Mouse (Mus musculus) lung, postnatal 0 days (tissue): ENCODE measurements around the gene Cdc42bpa. TPM values are rescaled to one million over a fixed set of nuclear protein-coding genes. Genes with fewer than 3 reads are reported as not detected.

ENCODE experiments used
- ATAC-seq: fragments of 200-750 bp; cut with Nextera tagmentation; 2 replicates; pipeline ENCODE4 v1.8.0; 2017; ENCODE audit warnings: moderate library complexity
- DNase-seq: peaks from one replicate; pipeline ENCODE4 v3.0.0-alpha.2; 2016; ENCODE audit warnings: low spot score
- H3K27ac ChIP-seq: fragments of 300-500 bp; sonication (generic); 2 replicates; pipeline ENCODE4 v1.5.1; 2014; ENCODE audit warnings: antibody characterized with exemption, mild to moderate bottlenecking, low read length, mixed read lengths
- H3K27me3 ChIP-seq: fragments of 300-500 bp; sonication (generic); replicated peaks from 2 replicates; pipeline ENCODE4 v1.6.1; 2014; ENCODE audit warnings: low read length, mixed read lengths; ENCODE audit not compliant: insufficient read depth
- H3K36me3 ChIP-seq: fragments of 300-500 bp; sonication (generic); 2 replicates; pipeline ENCODE4 v1.6.1; 2014; ENCODE audit warnings: low read length, mixed read lengths; ENCODE audit not compliant: insufficient read depth
- H3K4me1 ChIP-seq: fragments of 300-500 bp; sonication (generic); 2 replicates; pipeline ENCODE4 v1.6.1; 2014; ENCODE audit warnings: antibody characterized with exemption, low read depth, low read length, mixed read lengths; ENCODE audit not compliant: insufficient read depth
- H3K4me2 ChIP-seq: fragments of 300-500 bp; sonication (generic); replicated peaks from 2 replicates; pipeline ENCODE4 v1.6.1; 2014; ENCODE audit warnings: low read depth, mild to moderate bottlenecking, low read length, moderate library complexity, mixed read lengths
- H3K4me3 ChIP-seq: fragments of 300-500 bp; sonication (generic); 2 replicates; pipeline ENCODE4 v1.5.1; 2014; ENCODE audit warnings: low read depth, low read length
- H3K9ac ChIP-seq: fragments of 300-500 bp; sonication (generic); replicated peaks from 2 replicates; pipeline ENCODE4 v1.6.1; 2014; ENCODE audit warnings: low read depth, mild to moderate bottlenecking
- H3K9me3 ChIP-seq: fragments of 300-500 bp; sonication (generic); 2 replicates; pipeline ENCODE4 v1.6.1; 2016; ENCODE audit warnings: low read length, mixed read lengths
- CTCF ChIP-seq: IDR thresholded peaks from 2 replicates; pipeline ENCODE4 v1.5.1; 2016; ENCODE audit warnings: antibody characterized with exemption, mild to moderate bottlenecking
- EP300 ChIP-seq: IDR thresholded peaks from 2 replicates; pipeline ENCODE4 v1.6.1; 2016; ENCODE audit warnings: antibody characterized with exemption, mild to moderate bottlenecking, control low read depth
- WGBS: fragments of 180-500 bp; shearing (Covaris S2); extraction: QIAGEN DNeasy Blood & Tissue Kit; methylation state at CpG from one replicate; pipeline ENCODE4 v1.1.7; 2014; 5-methylcytosine and 5-hydroxymethylcytosine counted together
- polyA plus RNA-seq: library from polyadenylated mRNA; unstranded; fragments of >200 nt; fragmentation: Nextera tagmentation; extraction: Ambion mirVana; gene quantifications from 2 replicates; pipeline ENCODE4 v1.2.1, GENCODE M21; 2015

Cdc42bpa gene
- polyA plus RNA-seq, 1 experiment from 2014 or later: 17.9 TPM

GRCm38 (mm10) chr1:179958871-179959720, 1.2 kb upstream of the Cdc42bpa start:
- peak overlapping the region; percentile 95 for H3K27ac ChIP-seq
- no peaks in the 10 kb centered on the region for H3K36me3 ChIP-seq
- peak overlapping the region; percentile 84 for H3K4me2 ChIP-seq
- H3K4me1 ChIP-seq: peaks cover 5% of the 10 kb centered on the region; the same call in 1 of the 2 replicates
- H3K9me3 ChIP-seq: no peaks in the 10 kb centered on the region
- H3K9ac ChIP-seq: peak overlapping the region; percentile 85
- H3K4me3 ChIP-seq: peak overlapping the region; percentile 84
- peak; percentile 57 for DNase-seq
- no peaks in the 10 kb centered on the region for H3K27me3 ChIP-seq
- WGBS: 9% methylated on average over 30 of the region's 41 CpGs
- TF ChIP-seq EP300: no peak
- TF ChIP-seq CTCF: no peak
- peak; percentile 10 for ATAC-seq

GRCm38 (mm10) chr1:179960543-179960876, 238 bp downstream of the Cdc42bpa start:
- no peak for ATAC-seq
- TF ChIP-seq EP300: no peak
- TF ChIP-seq CTCF: no peak
- WGBS: 1% methylated on average over 9 of the region's 9 CpGs

GRCm38 (mm10) chr1:179960882-179961698, 818 bp downstream of the Cdc42bpa start:
- Histone ChIP-seq H3K27me3 (no peaks in the 10 kb centered on the region), H3K9ac (peak overlapping the region; percentile 20; the same call in 1 of the 2 replicates), H3K27ac (no peak overlapping the region), H3K4me2 (peak overlapping the region; percentile 84), H3K36me3 (no peaks in the 10 kb centered on the region), H3K4me3 (peak overlapping the region; percentile 84), H3K9me3 (no peaks in the 10 kb centered on the region), H3K4me1 (peaks cover 5% of the 10 kb centered on the region; the same call in 1 of the 2 replicates)
- no peak for ATAC-seq
- TF ChIP-seq CTCF (no peak), EP300 (no peak)
- DNase-seq: peak; percentile 34
- 2% methylated on average over 15 of the region's 16 CpGs for WGBS

More at GRCm38 (mm10) chr1:179960543-179960876, 238 bp downstream of the Cdc42bpa start:
- no peaks in the 10 kb centered on the region for H3K9me3 ChIP-seq
- no peaks in the 10 kb centered on the region for H3K27me3 ChIP-seq
- peak overlapping the region; percentile 84 for H3K4me2 ChIP-seq
- peak overlapping the region; percentile 84 for H3K4me3 ChIP-seq
- H3K9ac ChIP-seq: peak overlapping the region; percentile 85
- peak overlapping the region; percentile 95 for H3K27ac ChIP-seq
- peaks cover 5% of the 10 kb centered on the region; the same call in 1 of the 2 replicates for H3K4me1 ChIP-seq
- H3K36me3 ChIP-seq: no peaks in the 10 kb centered on the region
- no peak for DNase-seq

- peak overlapping the region; percentile 84 for H3K4me3 ChIP-seq
- DNase-seq (no peak), ATAC-seq (no peak)
- TF ChIP-seq EP300 (no peak), CTCF (no peak)
- no peaks in the 10 kb centered on the region for H3K27me3 ChIP-seq
- H3K9ac ChIP-seq: no peak overlapping the region
- peak overlapping the region; percentile 84 for H3K4me2 ChIP-seq
- H3K36me3 ChIP-seq: no peaks in the 10 kb centered on the region
- H3K4me1 ChIP-seq: peaks cover 5% of the 10 kb centered on the region; the same call in 1 of the 2 replicates
- WGBS: 50% methylated on average over 4 of the region's 4 CpGs
- no peaks in the 10 kb centered on the region for H3K9me3 ChIP-seq
- H3K27ac ChIP-seq: no peak overlapping the region
These were observed 1.5 kb downstream of the Cdc42bpa start for GRCm38 (mm10) chr1:179961777-179962176.

GRCm38 (mm10) chr1:179969776-179970428, 9.6 kb downstream of the Cdc42bpa start:
- no peak overlapping the region for H3K27ac ChIP-seq
- no peak for TF ChIP-seq EP300
- no peak for TF ChIP-seq CTCF
- peak; percentile 57 for ATAC-seq
- peak; percentile 47 for DNase-seq
- no peaks in the 10 kb centered on the region for H3K9me3 ChIP-seq
- no peaks in the 10 kb centered on the region for H3K36me3 ChIP-seq
- H3K9ac ChIP-seq: no peak overlapping the region
- no peak overlapping the region for H3K4me3 ChIP-seq
- no peaks in the 10 kb centered on the region for H3K4me1 ChIP-seq
- WGBS: 41% methylated on average over 5 of the region's 5 CpGs
- no peaks in the 10 kb centered on the region for H3K27me3 ChIP-seq
- H3K4me2 ChIP-seq: no peak overlapping the region
